Mouse (Mus musculus) embryonic facial prominence, embryonic 11.5 days (tissue): ENCODE measurements at regions not wholly inside any gene's neighbourhood (a gene's known extent, or its start where the extent isn't known, plus 50 kb on each side); places are given as distances from the start of the nearest gene placed in this dataset.

ENCODE experiments used
- ATAC-seq: fragments of 200-750 bp; cut with Nextera tagmentation; replicated peaks from 2 replicates; pipeline ENCODE4 v1.8.0; 2017; ENCODE audit warnings: low read depth; ENCODE audit not compliant: insufficient number of reproducible peaks, low FRiP score, low TSS enrichment
- DNase-seq: peaks from one replicate; pipeline ENCODE4 v3.0.0-alpha.2; 2015; ENCODE audit warnings: low spot score
- H3K27ac ChIP-seq: fragments of 300-500 bp; sonication (generic); replicated peaks from 2 replicates; pipeline ENCODE4 v1.5.1; 2014; ENCODE audit warnings: mild to moderate bottlenecking, low read depth, low read length, control low read depth
- H3K27me3 ChIP-seq: fragments of 300-500 bp; sonication (generic); 2 replicates; pipeline ENCODE4 v1.6.1; 2014; ENCODE audit warnings: mild to moderate bottlenecking, low read length, moderate library complexity, mixed read lengths; ENCODE audit not compliant: control insufficient read depth, insufficient read depth
- H3K36me3 ChIP-seq: fragments of 300-500 bp; sonication (generic); replicated peaks from 2 replicates; pipeline ENCODE4 v1.6.1; 2014; ENCODE audit warnings: low read depth, mild to moderate bottlenecking, low read length, moderate library complexity, mixed read lengths; ENCODE audit not compliant: control insufficient read depth, insufficient read depth
- H3K4me1 ChIP-seq: fragments of 300-500 bp; sonication (generic); 2 replicates; pipeline ENCODE4 v1.6.1; 2014; ENCODE audit warnings: low read length, mixed read lengths; ENCODE audit not compliant: control insufficient read depth, insufficient read depth
- H3K4me2 ChIP-seq: fragments of 300-500 bp; sonication (generic); 2 replicates; pipeline ENCODE4 v1.6.1; 2014; ENCODE audit warnings: low read depth, mild to moderate bottlenecking, control low read depth, low read length, moderate library complexity
- H3K4me3 ChIP-seq: fragments of 300-500 bp; sonication (generic); 2 replicates; pipeline ENCODE4 v1.5.1; 2014; ENCODE audit warnings: low read depth, low read length, control low read depth
- H3K9ac ChIP-seq: fragments of 300-500 bp; sonication (generic); replicated peaks from 2 replicates; pipeline ENCODE4 v1.6.1; 2014; ENCODE audit warnings: mild to moderate bottlenecking, control low read depth, low read length
- H3K9me3 ChIP-seq: fragments of 300-500 bp; sonication (generic); replicated peaks from 2 replicates; pipeline ENCODE4 v1.6.1; 2016; ENCODE audit warnings: mild to moderate bottlenecking, low read length, inconsistent platforms, mixed read lengths; ENCODE audit not compliant: control insufficient read depth
- WGBS: fragments of 180-500 bp; shearing (Covaris S2); extraction: QIAGEN DNeasy Blood & Tissue Kit; methylation state at CpG from one replicate; pipeline ENCODE4 v1.1.7; 2014; 5-methylcytosine and 5-hydroxymethylcytosine counted together

DNA sequence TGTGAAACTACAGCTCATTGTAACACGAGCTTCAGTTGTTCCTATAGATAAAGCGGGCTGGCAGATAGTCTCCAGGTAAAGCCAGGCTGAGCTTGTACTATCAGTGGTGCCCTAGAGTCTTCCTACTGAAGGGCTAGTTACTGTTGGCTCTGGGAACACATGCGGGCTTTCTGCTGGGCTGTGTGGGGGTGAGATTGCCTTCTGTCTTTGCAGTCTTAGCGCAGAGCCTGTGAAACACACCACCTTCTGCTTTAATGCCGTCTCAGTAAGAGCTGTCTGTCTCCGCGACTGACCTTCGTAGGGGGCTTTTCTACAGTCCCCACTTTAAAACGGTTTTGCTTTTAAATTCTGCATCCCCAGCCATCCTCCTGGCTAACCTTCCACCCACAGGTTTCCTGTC is 76.7 kb downstream of the Trim29 start:
- Histone ChIP-seq H3K4me2 (no peak overlapping the region), H3K27me3 (no peaks in the 10 kb centered on the region), H3K9ac (no peak overlapping the region), H3K36me3 (no peaks in the 10 kb centered on the region), H3K27ac (no peak overlapping the region), H3K9me3 (no peaks in the 10 kb centered on the region), H3K4me1 (no peaks in the 10 kb centered on the region), H3K4me3 (no peak overlapping the region)
- 71% methylated on average over 9 of the region's 9 CpGs for WGBS
- no peak for ATAC-seq
- no peak for DNase-seq

DNA sequence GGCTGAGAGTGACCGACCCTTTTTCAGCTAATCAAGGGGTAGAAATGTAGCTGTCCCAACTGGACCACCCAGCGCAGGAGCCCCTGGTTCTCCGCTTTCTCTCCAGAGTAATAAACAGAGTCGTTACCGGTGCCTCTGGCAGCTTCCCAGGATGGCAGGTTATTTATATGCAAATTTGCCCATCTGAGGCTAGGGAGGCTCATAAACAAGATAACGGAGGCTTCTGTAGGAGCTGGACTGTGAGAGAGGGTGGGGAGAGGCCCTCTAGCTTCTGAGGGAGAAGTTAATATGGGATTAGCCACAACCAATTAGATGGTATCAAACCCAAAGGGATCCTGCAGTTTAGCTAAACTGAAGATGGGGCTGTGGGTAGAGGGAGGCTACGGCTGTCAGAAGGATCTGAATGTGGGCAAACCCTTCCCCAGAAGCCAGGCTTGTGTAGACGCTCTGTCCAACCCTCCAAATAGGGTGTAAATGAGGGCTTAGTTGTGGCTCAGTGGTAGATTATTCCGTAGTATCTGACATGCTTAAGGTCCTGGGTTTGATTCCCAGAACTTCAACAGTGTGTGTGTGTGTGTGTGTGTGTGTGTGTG is 78.9 kb downstream of the Trim29 start:
- no peaks in the 10 kb centered on the region for H3K27me3 ChIP-seq
- no peaks in the 10 kb centered on the region for H3K9me3 ChIP-seq
- no peaks in the 10 kb centered on the region for H3K36me3 ChIP-seq
- H3K4me2 ChIP-seq: no peak overlapping the region
- no peaks in the 10 kb centered on the region for H3K4me1 ChIP-seq
- DNase-seq (no peak), ATAC-seq (no peak)
- H3K4me3 ChIP-seq: no peak overlapping the region
- 44% methylated on average over 9 of the region's 9 CpGs for WGBS
- H3K27ac ChIP-seq: no peak overlapping the region
- no peak overlapping the region for H3K9ac ChIP-seq

DNA sequence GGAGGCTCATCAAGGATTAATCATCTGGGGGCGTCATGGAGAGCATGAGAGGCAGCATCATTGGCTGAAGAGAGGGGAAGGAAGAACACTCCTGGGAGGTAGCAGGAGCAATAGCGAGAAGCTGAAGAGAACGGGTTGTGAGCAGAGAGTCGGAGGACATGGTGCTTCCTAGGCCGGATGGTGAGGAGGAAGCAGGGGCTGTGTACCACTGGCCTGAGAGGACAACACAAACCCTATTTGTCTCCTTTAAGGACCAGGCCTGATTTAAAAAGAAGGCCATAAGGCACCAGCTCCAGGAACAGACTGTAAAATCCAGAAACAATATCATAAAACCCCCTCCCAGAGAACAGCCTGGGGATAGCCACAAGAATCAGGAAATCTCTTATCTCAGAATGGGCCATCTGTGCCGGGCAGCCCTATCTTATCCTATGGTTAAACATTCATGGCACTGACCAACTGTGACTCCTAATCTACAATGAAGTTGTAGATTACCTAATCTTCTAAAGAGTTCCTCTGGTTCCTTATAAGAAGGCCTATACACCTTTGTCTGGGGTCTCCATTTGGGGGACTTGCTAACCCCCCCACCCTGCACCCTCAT is 81.9 kb downstream of the Trim29 start:
- Histone ChIP-seq H3K4me1 (no peaks in the 10 kb centered on the region), H3K36me3 (no peaks in the 10 kb centered on the region), H3K4me3 (no peak overlapping the region), H3K27me3 (no peaks in the 10 kb centered on the region), H3K27ac (no peak overlapping the region), H3K9me3 (no peaks in the 10 kb centered on the region), H3K4me2 (no peak overlapping the region), H3K9ac (no peak overlapping the region)
- WGBS: 82% methylated on average over 6 of the region's 6 CpGs
- ATAC-seq: no peak
- DNase-seq: no peak

DNA sequence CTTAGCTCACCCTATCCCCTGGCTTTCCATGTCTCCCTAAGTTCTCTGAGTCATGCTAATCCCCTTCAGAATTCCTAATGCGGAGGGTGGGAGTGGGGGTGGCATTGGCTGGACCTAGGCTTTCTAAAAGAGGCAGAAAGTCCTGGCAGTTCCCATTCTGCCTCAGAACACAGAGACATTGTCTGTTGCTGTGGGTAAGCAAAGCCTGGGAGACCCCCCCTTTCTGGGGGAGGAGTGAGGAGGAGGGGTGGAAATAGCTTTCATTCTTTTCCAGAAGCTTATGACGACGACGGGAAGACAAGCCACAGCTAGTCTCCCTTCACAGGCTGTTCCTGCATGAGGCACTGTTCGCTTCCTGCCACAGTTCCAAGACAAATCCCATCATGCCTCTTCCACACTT is 83.6 kb downstream of the Trim29 start:
- no peak for ATAC-seq
- Histone ChIP-seq H3K4me3 (no peak overlapping the region), H3K36me3 (no peaks in the 10 kb centered on the region), H3K27ac (no peak overlapping the region), H3K9ac (no peak overlapping the region), H3K4me1 (no peaks in the 10 kb centered on the region), H3K9me3 (no peaks in the 10 kb centered on the region), H3K27me3 (no peaks in the 10 kb centered on the region), H3K4me2 (no peak overlapping the region)
- 52% methylated on average over 5 of the region's 5 CpGs for WGBS
- DNase-seq: peak; percentile 20

DNA sequence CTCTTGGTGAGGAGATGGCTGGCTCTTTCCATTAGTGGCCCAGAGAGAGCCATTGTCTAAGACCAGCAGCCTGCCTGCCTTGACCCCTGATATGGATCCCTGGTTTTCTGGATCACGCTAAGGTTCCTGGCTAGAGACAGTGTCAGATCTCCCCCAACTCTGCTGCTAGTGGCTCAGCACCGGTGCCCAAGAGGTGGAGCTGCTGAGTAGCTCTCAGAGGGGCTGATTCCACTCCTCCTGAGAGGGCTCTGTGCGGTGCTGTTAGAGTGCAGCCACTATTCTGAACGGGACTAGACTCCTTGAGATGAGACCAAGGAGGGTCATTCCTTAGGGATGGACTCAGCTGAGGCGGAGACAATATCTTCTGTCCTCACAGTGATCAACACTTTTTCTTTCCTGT is 84.6 kb downstream of the Trim29 start:
- Histone ChIP-seq H3K9me3 (no peaks in the 10 kb centered on the region), H3K4me3 (no peak overlapping the region), H3K4me2 (no peak overlapping the region), H3K4me1 (no peaks in the 10 kb centered on the region), H3K36me3 (no peaks in the 10 kb centered on the region), H3K27me3 (no peaks in the 10 kb centered on the region), H3K27ac (no peak overlapping the region), H3K9ac (no peak overlapping the region)
- 49% methylated on average over 5 of the region's 5 CpGs for WGBS
- no peak for ATAC-seq
- peak; percentile 5 for DNase-seq

DNA sequence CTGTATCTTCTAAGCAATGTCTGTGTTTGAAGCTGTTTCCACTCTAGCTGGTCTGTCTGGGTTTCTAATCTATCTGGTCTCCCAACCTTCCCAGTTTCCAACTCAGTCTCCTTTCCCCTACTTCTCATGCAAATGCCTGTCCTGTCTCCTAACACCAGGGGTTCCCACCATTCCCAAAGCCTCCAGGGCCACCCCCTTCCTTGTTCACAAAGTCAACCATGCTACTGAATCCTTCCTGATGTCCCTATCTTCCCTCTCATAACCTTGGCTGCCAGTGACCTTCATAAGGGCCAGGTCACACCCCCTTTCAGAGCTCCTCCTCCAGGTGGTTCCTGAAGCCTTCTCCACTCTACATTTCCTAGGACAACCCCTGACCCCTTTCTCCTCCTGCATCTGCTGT is 85.9 kb downstream of the Trim29 start:
- DNase-seq (no peak), ATAC-seq (no peak)
- Histone ChIP-seq H3K27me3 (no peaks in the 10 kb centered on the region), H3K4me3 (no peak overlapping the region), H3K9ac (no peak overlapping the region), H3K4me1 (no peaks in the 10 kb centered on the region), H3K4me2 (no peak overlapping the region), H3K27ac (no peak overlapping the region), H3K9me3 (no peaks in the 10 kb centered on the region), H3K36me3 (no peaks in the 10 kb centered on the region)

- no peak for ATAC-seq
- 59% methylated on average over 6 of the region's 6 CpGs for WGBS
Measured at GRCm38 (mm10) chr9:43408493-43408892, 97.8 kb downstream of the Trim29 start.

DNA sequence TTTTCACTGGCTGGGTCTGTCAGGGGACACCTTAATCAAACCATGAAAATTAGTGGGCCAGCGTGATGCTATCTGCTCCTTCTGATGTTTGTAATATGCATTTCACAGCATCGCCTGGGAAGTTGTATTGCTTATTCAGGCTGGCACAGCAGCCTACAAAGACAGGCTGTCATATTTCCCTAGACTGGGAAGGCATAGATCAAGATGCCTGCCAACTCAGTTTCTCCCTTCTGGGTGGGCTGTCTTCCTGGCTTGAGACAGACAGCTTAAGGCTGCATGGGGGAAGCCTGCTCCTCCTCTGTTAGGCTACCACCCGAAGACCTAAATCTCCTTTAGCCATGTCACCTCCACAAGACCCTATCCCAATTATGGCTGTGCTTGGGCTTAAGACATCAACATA is 101.8 kb downstream of the Trim29 start:
- H3K9me3 ChIP-seq: no peaks in the 10 kb centered on the region
- H3K4me1 ChIP-seq: no peaks in the 10 kb centered on the region
- H3K4me2 ChIP-seq: no peak overlapping the region
- no peak overlapping the region for H3K9ac ChIP-seq
- WGBS: 81% methylated on average over 3 of the region's 3 CpGs
- H3K36me3 ChIP-seq: no peaks in the 10 kb centered on the region
- no peak for ATAC-seq
- DNase-seq: no peak
- no peak overlapping the region for H3K27ac ChIP-seq
- no peaks in the 10 kb centered on the region for H3K27me3 ChIP-seq
- no peak overlapping the region for H3K4me3 ChIP-seq

More at GRCm38 (mm10) chr9:43408493-43408892, 97.8 kb downstream of the Trim29 start:
- H3K27ac ChIP-seq: no peak overlapping the region
- no peaks in the 10 kb centered on the region for H3K36me3 ChIP-seq
- no peak overlapping the region for H3K9ac ChIP-seq
- H3K27me3 ChIP-seq: no peaks in the 10 kb centered on the region
- H3K4me2 ChIP-seq: no peak overlapping the region
- no peak overlapping the region for H3K4me3 ChIP-seq
- H3K9me3 ChIP-seq: no peaks in the 10 kb centered on the region
- H3K4me1 ChIP-seq: no peaks in the 10 kb centered on the region
- peak; percentile 33 for DNase-seq
